Mouse (Mus musculus) layer of hippocampus, adult 8-10 months (tissue): ENCODE measurements at regions not wholly inside any gene's neighbourhood (a gene's known extent, or its start where the extent isn't known, plus 50 kb on each side); places are given as distances from the start of the nearest gene placed in this dataset.
"Not testable (repeated sequence)": the region's sequence is repeated elsewhere in the genome, so short reads cannot be mapped to it uniquely, and the experiment has no call there.

Experiments
- DNase-seq, 2 experiments: peaks; one replicate each; pipeline ENCODE4 v3.0.0; 2022; ENCODE audit warnings: low spot score in 2 of 2

DNA sequence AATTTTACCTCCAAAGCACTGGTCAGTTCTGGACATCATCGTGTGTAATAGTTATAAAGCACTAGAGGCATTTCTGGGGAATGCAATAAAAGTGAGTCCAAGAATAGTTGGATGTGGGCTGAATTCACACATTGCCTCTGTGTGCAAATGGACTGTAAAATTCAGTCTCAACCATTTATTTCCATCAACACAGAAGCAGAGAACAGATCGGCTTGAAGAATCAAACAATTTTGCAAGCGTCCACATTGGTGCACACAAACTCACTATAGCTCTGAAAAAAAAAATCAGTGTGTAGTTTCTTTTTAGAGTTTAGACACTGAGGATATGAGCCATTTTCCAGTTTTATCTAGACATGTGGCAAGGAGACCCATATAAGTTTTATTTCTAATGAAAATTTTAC lies 208.9 kb upstream of the Slc7a11 start:
- DNase-seq: no peak

DNA sequence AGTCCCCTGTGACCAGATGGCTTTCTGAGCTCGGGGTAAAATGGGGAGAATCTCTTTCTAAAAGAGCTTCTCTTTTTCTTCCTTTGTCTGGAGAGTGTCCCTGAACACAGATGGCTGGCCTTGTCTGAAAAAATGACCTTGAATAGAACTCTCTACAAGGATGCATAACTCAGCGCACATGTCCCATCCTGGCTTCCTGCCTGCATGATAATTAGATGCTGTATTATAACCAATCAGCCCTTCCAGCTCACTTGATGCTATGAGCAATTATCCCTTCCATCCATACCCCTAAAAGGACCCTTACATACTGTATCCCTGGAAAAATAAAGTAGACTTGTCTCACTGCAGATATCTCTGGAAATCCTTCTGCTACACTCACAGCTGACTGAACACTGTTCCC lies 199.7 kb upstream of the Slc7a11 start:
- DNase-seq: no peak

DNA sequence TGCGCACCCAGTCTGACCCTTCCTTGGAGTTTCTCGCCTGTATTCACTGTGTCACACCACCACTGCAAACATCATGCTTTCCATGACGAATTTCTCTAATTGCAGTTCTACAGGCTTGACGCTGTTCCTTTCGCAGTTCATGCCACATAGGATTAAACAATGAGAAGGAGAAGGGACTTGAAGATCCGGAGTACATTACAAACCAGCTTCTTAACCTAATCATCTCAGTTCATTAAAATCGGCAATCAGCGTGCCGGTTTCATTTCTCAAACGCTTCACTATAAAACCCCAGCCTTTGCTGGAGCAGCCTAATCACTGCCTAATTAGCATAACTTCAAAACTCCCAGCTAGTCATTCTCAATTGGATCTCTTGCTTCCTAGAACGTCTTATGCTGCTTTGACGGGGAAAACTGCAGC lies 196.5 kb upstream of the Slc7a11 start:
- no peak for DNase-seq

DNA sequence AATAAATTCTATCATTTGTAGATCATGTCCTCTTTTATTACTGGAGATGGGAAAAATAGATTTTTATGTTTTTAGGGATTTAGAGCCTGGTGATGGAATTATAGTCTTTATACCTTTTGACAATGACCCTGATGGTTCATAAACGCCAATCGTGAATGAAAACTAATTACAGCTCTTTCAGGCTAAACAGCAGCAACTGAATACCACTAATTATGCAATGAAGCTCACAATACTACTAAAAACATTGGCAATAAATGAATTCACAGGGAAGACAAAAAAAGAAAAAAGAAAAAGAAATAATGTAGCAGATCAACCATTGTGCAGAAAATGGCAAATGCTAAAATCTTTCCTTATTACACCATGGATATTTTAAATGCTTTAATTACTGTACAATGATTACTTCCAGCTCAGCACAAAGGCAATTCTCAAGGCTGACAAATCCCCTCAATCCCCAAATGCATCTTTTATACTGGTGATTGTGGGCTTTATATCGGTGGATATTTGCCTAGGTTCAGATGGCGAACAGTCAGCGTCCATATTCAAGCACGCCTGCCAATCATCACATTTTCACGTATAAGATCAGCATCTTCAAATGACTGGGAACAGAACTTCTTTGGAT lies 191.2 kb upstream of the Slc7a11 start:
- no peak for DNase-seq

DNA sequence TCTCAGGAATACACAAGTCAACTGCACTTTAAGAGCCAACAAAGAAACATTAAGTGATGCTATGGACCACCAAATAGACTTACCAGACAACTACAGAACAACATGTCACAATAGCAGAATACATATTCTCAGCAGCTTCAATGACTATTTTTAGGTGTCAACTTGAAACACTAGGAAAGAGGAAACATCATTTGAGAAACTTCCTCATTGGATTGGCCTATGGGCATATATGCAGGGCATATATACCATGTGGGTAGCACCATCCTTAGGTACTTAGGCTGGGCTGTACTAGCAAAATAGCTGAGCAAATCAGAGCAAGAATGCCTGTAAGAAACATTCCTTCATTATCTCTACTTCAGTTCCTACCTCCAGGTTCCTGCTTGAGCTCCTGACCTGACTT lies 187.9 kb upstream of the Slc7a11 start:
- no peak for DNase-seq

DNA sequence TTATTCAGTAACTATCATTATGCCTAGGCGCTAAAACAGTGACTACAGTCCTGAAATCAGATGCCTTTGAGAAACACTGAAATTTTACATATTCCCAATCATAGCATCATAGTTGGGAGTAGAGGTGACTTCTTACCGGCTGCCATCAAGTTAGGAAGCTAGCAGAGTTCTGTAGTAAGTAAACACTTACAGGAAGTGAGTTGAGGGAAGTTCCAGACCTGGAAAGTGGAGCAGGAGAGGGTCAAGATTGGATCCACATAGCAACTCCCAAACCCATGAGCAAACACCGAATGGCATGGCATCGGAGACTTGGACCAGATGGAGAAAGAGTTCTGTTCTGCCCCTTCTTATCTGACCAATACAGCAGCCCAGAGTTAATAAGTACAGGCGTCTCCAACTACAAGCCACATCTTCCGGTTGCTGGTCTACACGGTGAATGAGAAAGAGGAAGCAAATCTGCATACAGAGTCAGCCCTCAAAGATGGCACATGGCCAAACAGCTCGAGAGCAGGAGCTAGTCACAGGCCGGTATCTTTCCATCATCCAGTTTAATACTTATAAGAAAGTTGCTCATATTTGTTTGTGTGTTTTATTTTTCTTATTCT lies 184.8 kb upstream of the Slc7a11 start:
- no peak for DNase-seq

DNA sequence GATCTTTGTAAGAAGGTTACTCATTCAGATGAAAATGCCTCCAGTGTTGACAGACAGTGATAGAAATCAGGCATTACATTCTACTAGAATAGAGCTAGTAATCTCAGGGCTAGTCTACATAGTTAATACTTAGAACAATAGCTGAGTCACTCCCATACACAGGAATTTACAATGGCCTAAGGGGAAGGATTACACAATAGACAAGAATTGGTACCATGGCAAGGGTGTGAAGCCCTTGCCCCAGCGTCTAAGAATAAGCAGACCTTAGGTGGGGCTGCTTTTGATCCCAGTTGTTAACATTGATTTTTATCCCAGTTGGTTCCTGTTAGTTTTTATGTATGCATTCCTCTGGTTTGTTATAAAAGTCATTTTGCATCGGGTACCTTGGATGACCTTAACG lies 177.8 kb upstream of the Slc7a11 start:
- not testable (repeated sequence) for DNase-seq

DNA sequence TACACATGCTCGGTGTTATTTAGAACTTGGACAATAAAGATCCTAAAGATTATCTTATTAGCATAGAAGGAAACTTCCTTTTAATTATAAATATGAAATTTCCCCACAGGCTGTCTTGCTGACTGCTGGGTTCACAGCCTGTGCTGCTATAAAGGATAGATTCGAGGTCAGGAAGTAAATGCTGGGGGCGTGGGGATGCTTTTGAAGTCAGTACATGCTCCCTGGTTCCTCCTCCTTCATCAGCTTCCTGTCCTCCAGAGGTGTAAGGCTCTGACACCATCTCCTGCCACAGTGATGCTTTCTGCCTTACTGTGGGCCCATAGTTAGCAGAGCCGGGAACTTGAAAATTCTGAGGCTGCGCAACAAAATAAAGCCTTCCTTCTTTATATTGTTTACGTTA lies 175.6 kb upstream of the Slc7a11 start:
- DNase-seq: no peak

DNA sequence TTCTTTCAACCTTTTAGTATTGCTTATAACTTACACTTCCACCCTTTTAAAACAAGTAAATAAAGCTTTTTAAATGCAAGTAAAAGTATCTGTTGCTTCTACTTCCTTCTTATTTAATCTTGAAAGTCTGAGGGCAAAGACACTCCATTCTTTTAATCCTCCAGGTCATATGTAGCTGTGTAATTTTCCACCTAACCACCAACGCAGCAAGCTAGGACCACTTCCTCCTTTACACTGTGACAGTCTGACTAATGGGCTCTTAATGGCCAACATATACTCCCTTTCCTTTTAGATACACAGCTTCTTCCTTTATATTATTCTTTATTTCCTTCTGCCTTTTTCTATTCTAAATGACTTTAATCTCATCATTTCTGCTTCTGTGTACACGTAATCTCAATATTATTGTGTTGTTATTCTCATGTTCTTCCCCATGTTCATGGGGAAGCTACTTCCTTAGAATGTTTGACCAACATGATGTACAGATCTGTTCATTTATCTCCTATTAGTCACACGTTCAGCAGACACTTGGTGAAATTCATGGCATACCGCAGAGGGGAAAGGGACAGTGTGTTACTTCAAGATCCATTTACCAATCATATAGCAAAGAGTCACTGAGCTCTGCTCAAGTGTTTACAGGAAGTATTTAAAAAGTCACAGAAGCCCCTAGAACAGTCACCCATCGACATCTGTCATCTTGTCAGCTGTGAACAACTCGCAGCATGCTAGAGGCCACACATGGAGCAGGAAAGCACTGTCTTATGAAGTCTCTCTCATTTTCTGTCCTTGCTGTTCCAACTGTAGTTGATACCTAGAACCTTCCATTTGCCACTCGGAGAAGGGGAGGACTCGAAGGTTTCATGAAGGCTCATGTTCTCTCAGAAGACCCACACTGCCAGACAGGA lies 172.2 kb upstream of the Slc7a11 start:
- DNase-seq: no peak

DNA sequence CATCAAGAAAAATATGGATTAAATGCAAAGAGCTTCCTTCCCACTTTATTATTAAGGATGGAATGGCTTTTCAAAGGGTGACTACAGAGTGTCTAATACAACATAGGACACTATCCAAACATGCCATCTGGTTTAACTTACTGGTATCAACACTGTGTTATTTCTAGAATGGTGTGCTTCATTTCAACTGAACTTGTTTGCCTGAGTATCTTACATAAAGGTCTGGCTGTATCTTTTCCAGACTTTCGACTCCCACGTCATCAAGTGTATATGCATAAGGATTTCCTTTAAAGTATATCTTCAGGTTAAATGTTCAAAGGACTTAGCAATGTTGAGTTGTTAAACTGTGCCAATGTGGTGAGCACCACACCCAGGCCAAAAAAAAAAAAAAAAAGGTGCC lies 169.6 kb upstream of the Slc7a11 start:
- DNase-seq: no peak

DNA sequence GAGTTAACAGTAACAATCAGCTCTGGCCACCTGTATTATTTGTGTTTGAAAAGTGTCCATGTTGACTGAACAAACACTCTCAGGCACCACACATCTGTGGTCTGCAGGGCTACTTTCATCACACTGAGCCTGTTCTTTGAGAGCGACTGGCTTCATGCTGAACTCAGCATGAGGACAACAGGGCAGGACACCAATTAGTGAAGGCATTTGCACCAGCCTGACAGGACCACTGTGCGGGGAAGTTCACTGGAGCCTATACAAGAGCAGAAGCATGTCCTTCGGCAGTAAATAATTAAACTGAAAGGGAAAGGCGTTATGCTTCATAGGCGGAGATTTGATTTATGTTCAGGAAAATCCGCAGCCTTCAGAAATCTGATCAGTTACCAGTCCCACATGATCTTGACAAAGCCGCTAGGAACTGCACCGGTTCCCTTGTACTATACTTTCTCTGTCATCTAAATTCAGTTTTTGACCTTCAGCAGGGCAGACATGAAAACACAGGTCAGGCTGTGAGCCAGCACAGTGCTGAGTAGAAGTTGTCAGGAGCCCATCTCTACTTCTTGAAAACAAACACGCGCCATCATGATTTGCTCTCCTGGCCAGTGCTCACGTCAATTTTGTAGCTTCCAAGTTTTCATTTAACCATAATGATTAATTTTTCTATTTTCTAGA lies 166.1 kb upstream of the Slc7a11 start:
- DNase-seq: no peak

DNA sequence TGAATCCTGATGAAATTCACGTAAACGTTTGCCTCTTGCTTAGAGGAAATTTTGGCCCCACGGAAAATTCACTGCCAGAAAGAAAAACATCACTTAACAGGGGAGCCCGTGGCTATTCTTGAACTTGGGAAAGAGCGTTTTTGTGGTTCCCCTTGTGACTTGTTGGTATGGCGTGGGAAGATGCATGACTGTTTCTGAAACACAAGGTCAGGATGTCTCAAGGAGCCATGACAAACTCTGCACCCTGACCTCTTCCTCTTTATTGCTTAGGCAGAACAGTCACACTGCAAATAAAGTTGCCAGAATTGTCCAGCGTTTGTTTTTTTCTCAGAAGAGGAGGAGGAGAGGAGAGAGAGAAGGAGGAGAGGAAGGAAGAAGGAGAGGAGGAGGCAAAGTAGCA lies 164.3 kb upstream of the Slc7a11 start:
- no peak for DNase-seq

DNA sequence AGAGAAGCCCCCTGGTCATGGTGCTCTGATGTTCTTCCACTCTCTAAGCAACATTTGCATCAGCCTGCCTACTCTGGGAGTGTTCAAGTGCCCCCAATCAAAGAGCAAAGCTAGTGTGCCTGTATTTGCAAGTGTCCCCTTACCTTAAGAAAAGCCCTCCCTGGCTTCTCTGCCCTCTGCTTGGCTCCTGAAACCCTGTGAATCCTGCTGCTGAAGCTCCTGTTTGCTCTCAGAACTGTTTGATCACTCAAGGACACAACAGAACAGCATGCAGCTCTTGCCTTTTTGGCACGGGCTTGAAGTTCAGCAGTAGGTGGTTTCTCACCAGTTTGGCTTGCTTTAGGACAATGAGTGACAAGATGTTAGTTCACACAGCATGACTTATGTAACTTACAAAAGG lies 163.6 kb upstream of the Slc7a11 start:
- DNase-seq: no peak

DNA sequence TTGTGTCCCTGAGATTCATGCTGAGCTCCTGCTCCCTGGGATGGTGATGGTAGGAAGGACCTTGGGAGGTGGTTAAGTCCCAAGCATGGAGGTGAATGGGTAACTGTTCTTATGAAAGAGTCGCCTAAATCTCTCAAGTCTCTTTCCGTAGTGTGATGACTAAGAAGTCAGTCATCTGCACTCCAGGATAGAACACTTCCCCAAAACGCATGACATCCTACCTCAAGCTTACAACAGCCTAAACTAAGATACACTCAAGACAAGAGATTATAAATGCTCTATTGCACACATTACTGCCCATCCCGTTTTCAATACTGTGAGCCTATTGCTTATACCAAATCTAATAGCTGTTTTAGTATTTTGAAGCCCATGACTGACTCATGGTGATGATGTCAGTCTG lies 162.3 kb upstream of the Slc7a11 start:
- DNase-seq: no peak

DNA sequence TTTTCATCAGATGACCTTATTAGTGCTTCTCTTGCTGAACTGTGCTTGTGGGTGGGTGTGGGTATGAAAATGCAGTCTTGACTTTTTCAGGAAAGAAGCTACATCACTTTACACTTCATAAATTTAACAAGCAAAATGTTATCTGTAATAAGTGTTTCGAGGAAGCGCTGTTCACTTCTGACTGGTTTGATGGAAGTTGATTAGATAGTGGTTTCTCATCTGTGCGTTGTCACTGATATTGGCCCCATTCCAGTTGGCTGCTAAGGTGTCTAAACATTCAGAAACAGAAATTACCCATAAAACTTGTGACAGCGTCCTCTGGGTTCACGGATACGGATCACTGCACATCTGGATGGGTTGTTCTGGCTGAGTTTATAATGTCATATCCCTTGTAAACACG lies 159.8 kb upstream of the Slc7a11 start:
- DNase-seq: no peak

DNA sequence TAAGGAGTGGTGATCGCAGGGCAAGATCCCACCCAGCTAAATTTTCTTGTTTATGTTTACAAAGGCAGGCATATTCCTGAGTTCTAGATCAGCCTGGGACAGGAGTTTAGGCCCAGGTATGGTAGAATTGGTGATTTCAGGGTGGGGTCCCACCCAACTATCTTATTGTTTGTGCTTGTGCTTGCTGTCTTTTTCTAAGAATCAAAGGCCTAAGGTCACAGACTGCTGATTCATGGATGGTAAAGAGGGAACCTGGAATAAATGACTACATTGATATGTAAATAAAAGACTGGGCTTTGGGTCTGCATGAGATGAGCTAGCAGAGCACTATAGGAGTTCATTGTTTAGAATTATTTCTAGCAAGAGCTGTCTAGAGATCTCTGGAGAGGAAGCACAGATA lies 152.3 kb upstream of the Slc7a11 start:
- DNase-seq: no peak

DNA sequence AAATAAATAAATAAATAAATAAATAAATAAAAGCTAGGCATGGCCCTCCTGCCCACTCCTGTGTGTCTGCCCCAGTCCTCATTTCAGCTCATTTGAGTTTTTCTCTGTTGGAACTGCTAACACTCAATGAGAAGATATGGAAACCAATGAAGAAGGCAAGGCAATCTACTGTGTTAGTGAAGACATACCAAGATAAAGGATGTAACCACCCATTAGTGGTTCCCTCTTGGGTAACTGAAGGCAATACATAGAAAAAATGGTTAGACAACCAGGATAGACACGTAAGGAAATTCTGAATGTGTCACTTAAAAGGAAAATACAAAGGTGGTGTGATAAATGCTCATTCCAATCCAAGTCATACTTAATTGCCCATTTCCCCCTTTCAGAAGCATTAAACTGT lies 140.9 kb upstream of the Slc7a11 start:
- no peak for DNase-seq

DNA sequence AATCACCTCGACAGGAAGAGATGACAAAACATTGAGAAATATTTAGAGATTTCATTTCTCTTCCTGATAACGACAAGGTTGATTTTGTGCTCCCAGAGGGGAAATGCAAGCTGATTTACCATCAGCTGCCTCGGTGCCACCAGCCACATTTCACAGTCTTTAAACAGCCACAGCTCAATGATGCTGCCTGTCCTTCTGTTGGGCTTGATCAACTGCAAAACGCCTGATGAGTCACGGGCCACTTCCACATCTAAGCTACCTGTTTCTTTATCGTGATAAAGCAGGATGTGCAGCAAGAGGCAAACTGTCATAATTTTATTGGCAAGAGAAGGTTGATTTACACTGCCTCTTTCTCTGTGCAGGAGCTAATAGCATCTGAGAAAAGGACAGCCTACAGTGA lies 140.1 kb upstream of the Slc7a11 start:
- DNase-seq: no peak

DNA sequence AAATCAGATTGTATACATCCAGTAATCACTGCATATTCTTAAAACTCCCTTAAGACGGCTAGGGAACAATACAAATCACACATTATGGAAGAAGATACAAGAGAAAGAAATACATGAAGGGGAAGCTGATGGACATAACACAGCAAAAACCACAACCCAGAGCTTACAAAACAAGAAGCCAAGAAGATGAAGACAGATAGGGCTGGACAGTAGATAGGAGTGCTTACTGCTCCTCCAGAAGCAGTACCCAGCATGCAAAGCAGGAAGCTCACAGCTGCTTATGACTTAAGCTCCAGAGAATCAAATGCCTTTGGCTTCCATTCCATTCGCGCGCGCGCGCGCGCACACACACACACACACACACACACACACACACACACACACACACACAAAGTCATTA lies 131.0 kb upstream of the Slc7a11 start:
- DNase-seq: no peak

DNA sequence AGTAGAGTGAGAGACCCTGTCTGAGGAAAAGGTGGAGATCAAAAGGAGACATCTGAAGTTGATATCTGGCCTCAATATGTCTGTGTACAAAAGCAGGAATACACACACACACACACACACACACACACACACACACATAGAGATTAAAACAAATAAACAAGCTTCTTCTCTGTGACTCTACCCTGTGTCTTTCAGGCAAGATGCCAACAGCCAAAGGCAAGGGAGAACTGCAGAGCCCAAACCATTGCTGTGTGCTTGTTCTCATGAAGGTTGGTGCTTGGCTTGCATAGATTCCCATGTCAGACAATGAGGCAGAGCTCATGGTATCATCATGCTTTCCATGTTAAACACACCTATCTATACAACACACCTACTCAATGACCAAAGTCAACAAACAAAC lies 126.6 kb upstream of the Slc7a11 start:
- DNase-seq: no peak

DNA sequence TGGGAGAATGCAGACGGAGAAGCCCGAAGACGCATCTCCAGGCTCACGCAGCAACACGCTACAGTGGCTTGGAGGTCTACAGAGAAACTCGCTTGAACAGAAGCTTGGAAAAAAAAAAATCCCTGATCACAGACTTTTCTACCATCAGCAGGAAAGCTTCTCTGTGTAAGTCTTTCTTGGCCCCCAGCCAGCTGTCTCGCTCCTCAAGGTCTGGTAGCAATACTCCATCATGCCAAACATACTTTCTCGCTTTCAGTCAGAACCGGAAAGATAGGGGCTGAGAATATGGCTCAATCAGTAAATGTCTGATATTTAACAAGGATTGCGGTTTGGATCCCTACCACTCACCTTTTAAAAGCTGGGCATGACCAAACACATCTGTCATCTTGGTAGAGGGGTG lies 126.2 kb upstream of the Slc7a11 start:
- no peak for DNase-seq

DNA sequence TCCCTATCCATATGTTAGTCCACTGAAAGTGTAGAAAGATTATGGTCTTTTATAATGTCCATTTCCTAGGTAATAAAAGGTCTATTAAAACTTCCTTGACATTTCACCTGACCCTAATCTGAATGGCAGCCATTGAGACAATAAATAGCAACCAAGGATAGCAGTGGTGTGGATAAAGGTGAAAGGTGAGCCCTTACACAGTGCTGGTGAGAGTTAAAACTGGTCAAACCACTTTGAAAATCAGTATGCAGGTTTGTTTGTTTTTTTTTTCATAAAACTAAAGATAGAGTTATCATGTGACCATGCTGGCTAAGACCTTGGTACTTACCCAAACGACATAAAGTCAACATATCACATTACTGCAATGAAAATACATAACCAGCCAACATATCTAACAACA lies 110.7 kb upstream of the Slc7a11 start:
- no peak for DNase-seq
